Mouse (Mus musculus) C2C12 (cell line): ENCODE measurements around the gene Spc25.

ENCODE experiments used
- CEBPB ChIP-seq: IDR thresholded peaks from one replicate; pipeline ENCODE4 v1.6.1; 2011; ENCODE audit warnings: low read depth, mild to moderate bottlenecking, control low read depth, moderate library complexity
- CTCF ChIP-seq: IDR thresholded peaks from one replicate; pipeline ENCODE4 v1.5.1; 2011; ENCODE audit not compliant: control insufficient read depth, insufficient read depth, insufficient read length

GRCm38 (mm10) chr2:69209684-69210083, 3.7 kb upstream of the Spc25 start:
- no peak for TF ChIP-seq CTCF
- TF ChIP-seq CEBPB = no peak
